Mouse (Mus musculus): ENCODE measurements at regions not wholly inside any gene's neighbourhood (a gene's known extent, or its start where the extent isn't known, plus 50 kb on each side); places are given as distances from the start of the nearest gene placed in this dataset.

DNA sequence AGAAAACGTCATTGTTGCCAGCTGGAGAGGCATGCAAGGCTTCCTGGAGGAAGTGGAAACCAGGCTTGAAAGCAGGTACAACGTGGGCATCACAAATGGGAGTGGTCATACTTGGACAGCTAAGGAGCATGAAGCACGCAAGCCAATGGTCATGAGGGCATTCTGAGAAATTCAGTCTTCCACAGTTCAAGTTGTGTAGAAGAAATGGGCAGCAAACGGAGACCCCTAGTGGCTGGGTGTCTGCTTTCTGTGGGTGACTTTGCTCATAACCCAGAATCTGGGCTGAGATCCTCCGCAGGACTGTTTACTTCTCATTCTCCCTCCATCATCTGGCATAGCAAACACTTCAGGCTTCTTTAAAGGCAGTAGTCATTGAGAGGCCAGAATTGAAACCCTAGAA lies 655.7 kb upstream of the Cdh11 start:
- TF ChIP-seq CTCF (IDR thresholded peaks at IDR 0.05; ENCODE audit: control insufficient read depth, insufficient read depth, insufficient read length), result peak; percentile 8
- TF ChIP-seq MYOG (IDR thresholded peaks at IDR 0.05; ENCODE audit: control insufficient read depth, extremely low read depth, insufficient read length), result no peak

All from C2C12 (cell line).